Mouse (Mus musculus) spleen, adult 2 months (tissue): Measurements from ENCODE around the gene Slc25a38.

Experiments
- CTCF ChIP-seq: fragments of 200-500 bp; IDR thresholded peaks from 2 replicates; pipeline ENCODE4 v1.5.1; 2011; ENCODE audit warnings: mild to moderate bottlenecking, inconsistent platforms; ENCODE audit not compliant: insufficient read depth, insufficient read length, insufficient replicate concordance; ENCODE audit errors: extremely low read depth
- POLR2A ChIP-seq: fragments of 200-500 bp; IDR thresholded peaks from 2 replicates; pipeline ENCODE4 v1.6.1; 2011; ENCODE audit warnings: low read depth, low read length, inconsistent platforms

DNA sequence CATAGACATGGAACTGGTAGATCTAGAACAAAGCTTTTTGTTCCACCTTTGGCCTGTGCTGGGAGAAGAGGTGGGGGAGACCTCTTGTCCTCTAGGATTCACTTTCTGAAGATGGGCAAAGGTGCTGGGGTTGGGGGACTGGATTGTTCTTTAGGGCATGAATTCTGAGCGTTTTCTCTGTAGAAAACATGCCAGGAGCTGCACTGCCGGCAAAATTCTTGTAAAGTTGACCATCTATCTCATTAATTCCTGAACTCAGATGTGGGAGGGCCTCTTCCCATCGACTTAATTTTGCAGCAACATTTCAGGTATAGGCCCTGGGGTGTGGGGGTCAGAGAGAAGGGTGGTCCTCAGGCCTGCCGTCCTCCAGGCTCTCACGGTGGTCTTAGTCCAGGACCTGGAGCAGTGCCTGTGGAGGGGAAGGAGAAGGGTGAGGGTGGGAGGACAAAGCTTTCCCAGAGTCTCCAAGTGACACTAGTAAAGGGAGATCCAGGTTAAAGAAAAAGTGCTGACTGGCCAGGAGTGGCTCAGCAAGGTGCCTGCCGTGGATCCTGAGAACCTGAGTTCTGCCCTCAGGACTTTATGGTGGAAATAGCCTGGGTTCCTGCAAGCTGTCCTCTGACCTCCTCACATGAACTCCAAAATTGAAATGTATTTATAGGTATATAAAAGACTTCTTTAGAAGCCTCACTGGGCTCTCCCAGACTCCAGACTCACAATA lies 23.7 kb downstream of the Slc25a38 start:
- TF ChIP-seq POLR2A = no peak
- no peak for TF ChIP-seq CTCF
